Mouse (Mus musculus): ENCODE results near the gene Erg. TPM values are rescaled to one million over a fixed set of nuclear protein-coding genes. Genes with fewer than 3 reads are reported as not detected.
A peak's percentile ranks its signal among the peaks of the same experiment; 100 is the strongest.

Erg gene
- polyA plus RNA-seq, 1 experiment = 4.2 TPM

GRCm38 (mm10) chr16:95348555-95348954 lies 237.8 kb downstream of the Erg start:
- Histone ChIP-seq H3K27me3 (ENCODE audit: control insufficient read depth, insufficient read depth, low read length) (no peaks in the 10 kb centered on the region), H3K27ac (ENCODE audit: insufficient read depth, low read depth, low read length) (no peak overlapping the region), H3K36me3 (ENCODE audit: control insufficient read depth, insufficient read depth, low read length) (no peaks in the 10 kb centered on the region), H3K4me3 (ENCODE audit: low read depth, low read length) (no peak overlapping the region), H3K4me1 (ENCODE audit: control insufficient read depth, insufficient read depth, insufficient read length, low read length) (no peaks in the 10 kb centered on the region)
- TF ChIP-seq CTCF (IDR thresholded peaks at IDR 0.05; ENCODE audit: extremely low read depth, insufficient read length, insufficient replicate concordance, low read depth, low read length) (no peak), POLR2A (IDR thresholded peaks at IDR 0.05; ENCODE audit: low read depth, low read length) (no peak)
- WGBS = 70% methylated on average over 9 of the region's 9 CpGs

GRCm38 (mm10) chr16:95347202-95347601 lies 239.2 kb downstream of the Erg start:
- Histone ChIP-seq H3K4me1 (ENCODE audit: control insufficient read depth, insufficient read depth, insufficient read length, low read length) (no peaks in the 10 kb centered on the region), H3K36me3 (ENCODE audit: control insufficient read depth, insufficient read depth, low read length) (no peaks in the 10 kb centered on the region), H3K4me3 (ENCODE audit: low read depth, low read length) (no peak overlapping the region), H3K27me3 (ENCODE audit: control insufficient read depth, insufficient read depth, low read length) (no peaks in the 10 kb centered on the region), H3K27ac (ENCODE audit: insufficient read depth, low read depth, low read length) (no peak overlapping the region)
- no peak for TF ChIP-seq CTCF (IDR thresholded peaks at IDR 0.05; ENCODE audit: extremely low read depth, insufficient read length, insufficient replicate concordance, low read depth, low read length)
- WGBS = 27% methylated on average over 3 of the region's 3 CpGs

GRCm38 (mm10) chr16:95345882-95346281 lies 240.5 kb downstream of the Erg start:
- TF ChIP-seq POLR2A (IDR thresholded peaks at IDR 0.05; ENCODE audit: low read depth, low read length) (no peak), CTCF (IDR thresholded peaks at IDR 0.05; ENCODE audit: extremely low read depth, insufficient read length, insufficient replicate concordance, low read depth, low read length) (peak; percentile 57; the same call in 1 of the 2 replicates)
- Histone ChIP-seq H3K4me1 (ENCODE audit: control insufficient read depth, insufficient read depth, insufficient read length, low read length) (no peaks in the 10 kb centered on the region), H3K27ac (ENCODE audit: insufficient read depth, low read depth, low read length) (no peak overlapping the region), H3K4me3 (ENCODE audit: low read depth, low read length) (no peak overlapping the region), H3K36me3 (ENCODE audit: control insufficient read depth, insufficient read depth, low read length) (no peaks in the 10 kb centered on the region), H3K27me3 (ENCODE audit: control insufficient read depth, insufficient read depth, low read length) (no peaks in the 10 kb centered on the region)
- 3% methylated on average over 7 of the region's 7 CpGs for WGBS

- H3K4me3 ChIP-seq (ENCODE audit: low read depth, low read length) = no peak overlapping the region
- no peaks in the 10 kb centered on the region for H3K36me3 ChIP-seq (ENCODE audit: control insufficient read depth, insufficient read depth, low read length)
- TF ChIP-seq CTCF (IDR thresholded peaks at IDR 0.05; ENCODE audit: extremely low read depth, insufficient read length, insufficient replicate concordance, low read depth, low read length) = no peak
- TF ChIP-seq POLR2A (IDR thresholded peaks at IDR 0.05; ENCODE audit: low read depth, low read length) = no peak
- no peaks in the 10 kb centered on the region for H3K27me3 ChIP-seq (ENCODE audit: control insufficient read depth, insufficient read depth, low read length)
- no peaks in the 10 kb centered on the region for H3K4me1 ChIP-seq (ENCODE audit: control insufficient read depth, insufficient read depth, insufficient read length, low read length)
- 59% methylated on average over 10 of the region's 10 CpGs for WGBS
- H3K27ac ChIP-seq (ENCODE audit: insufficient read depth, low read depth, low read length) = no peak overlapping the region
Measured at GRCm38 (mm10) chr16:95344961-95345360, 241.4 kb downstream of the Erg start.

- H3K27ac ChIP-seq (ENCODE audit: insufficient read depth, low read depth, low read length) = no peak overlapping the region
- 58% methylated on average over 8 of the region's 8 CpGs for WGBS
- no peaks in the 10 kb centered on the region for H3K27me3 ChIP-seq (ENCODE audit: control insufficient read depth, insufficient read depth, low read length)
- TF ChIP-seq POLR2A (IDR thresholded peaks at IDR 0.05; ENCODE audit: low read depth, low read length) (no peak), CTCF (IDR thresholded peaks at IDR 0.05; ENCODE audit: extremely low read depth, insufficient read length, insufficient replicate concordance, low read depth, low read length) (no peak)
- H3K4me1 ChIP-seq (ENCODE audit: control insufficient read depth, insufficient read depth, insufficient read length, low read length) = no peaks in the 10 kb centered on the region
- no peaks in the 10 kb centered on the region for H3K36me3 ChIP-seq (ENCODE audit: control insufficient read depth, insufficient read depth, low read length)
- no peak overlapping the region for H3K4me3 ChIP-seq (ENCODE audit: low read depth, low read length)
Measured at GRCm38 (mm10) chr16:95342030-95342429, 244.4 kb downstream of the Erg start.

GRCm38 (mm10) chr16:95340885-95341791 lies 245.3 kb downstream of the Erg start:
- H3K27ac ChIP-seq (ENCODE audit: insufficient read depth, low read depth, low read length) = 0 out of 2 replicates have a peak overlapping the region, but pooled peaks have one; percentile 34
- H3K4me1 ChIP-seq (ENCODE audit: control insufficient read depth, insufficient read depth, insufficient read length, low read length) = no peaks in the 10 kb centered on the region
- WGBS = 27% methylated on average over 28 of the region's 28 CpGs
- no peak overlapping the region for H3K4me3 ChIP-seq (ENCODE audit: low read depth, low read length)
- H3K36me3 ChIP-seq (ENCODE audit: control insufficient read depth, insufficient read depth, low read length) = no peaks in the 10 kb centered on the region
- no peak for TF ChIP-seq POLR2A (IDR thresholded peaks at IDR 0.05; ENCODE audit: low read depth, low read length)
- TF ChIP-seq CTCF (IDR thresholded peaks at IDR 0.05; ENCODE audit: extremely low read depth, insufficient read length, insufficient replicate concordance, low read depth, low read length) = peak; percentile 64; the same call in 1 of the 2 replicates
- no peaks in the 10 kb centered on the region for H3K27me3 ChIP-seq (ENCODE audit: control insufficient read depth, insufficient read depth, low read length)

GRCm38 (mm10) chr16:95332159-95332558 lies 254.2 kb downstream of the Erg start:
- H3K27ac ChIP-seq (ENCODE audit: insufficient read depth, low read depth, low read length) = no peak overlapping the region
- TF ChIP-seq CTCF (IDR thresholded peaks at IDR 0.05; ENCODE audit: extremely low read depth, insufficient read length, insufficient replicate concordance, low read depth, low read length) = no peak
- TF ChIP-seq POLR2A (IDR thresholded peaks at IDR 0.05; ENCODE audit: low read depth, low read length) = no peak
- H3K36me3 ChIP-seq (ENCODE audit: control insufficient read depth, insufficient read depth, low read length) = no peaks in the 10 kb centered on the region
- H3K4me1 ChIP-seq (ENCODE audit: control insufficient read depth, insufficient read depth, insufficient read length, low read length) = no peaks in the 10 kb centered on the region
- H3K4me3 ChIP-seq (ENCODE audit: low read depth, low read length) = no peak overlapping the region
- WGBS = 73% methylated on average over 5 of the region's 5 CpGs
- no peaks in the 10 kb centered on the region for H3K27me3 ChIP-seq (ENCODE audit: control insufficient read depth, insufficient read depth, low read length)
